Mouse (Mus musculus): Measurements from ENCODE around the gene Sertad3.

DNA sequence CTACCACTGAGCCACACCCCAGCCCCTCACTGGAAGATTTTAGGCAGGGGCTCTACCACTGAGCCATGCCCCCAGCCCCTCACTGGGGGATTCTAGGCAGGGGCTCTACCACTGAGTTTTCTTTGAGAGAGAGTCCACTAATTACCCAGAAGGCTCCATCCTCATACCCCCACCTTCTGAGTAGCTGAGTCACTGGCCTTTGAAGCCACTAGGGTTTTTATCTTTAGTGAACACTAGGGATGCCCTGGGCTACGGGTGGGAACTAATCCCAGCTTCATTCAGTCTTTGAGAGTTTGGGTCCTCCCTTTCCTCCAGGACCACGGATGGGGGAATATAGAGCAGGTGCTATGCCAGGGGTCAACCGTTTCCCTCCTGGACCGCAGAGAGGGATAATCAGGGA lies 15.0 kb upstream of the Sertad3 start:
- TF ChIP-seq POLR2A (IDR thresholded peaks at IDR 0.05; ENCODE audit: extremely low read depth, insufficient read depth, low read length) (no peak), CTCF (IDR thresholded peaks at IDR 0.05; ENCODE audit: low read depth, low read length) (no peak)
